Mouse (Mus musculus) intestine, embryonic 14.5 days (tissue): ENCODE measurements around the gene Safb. TPM values are rescaled to one million over a fixed set of nuclear protein-coding genes. Genes with fewer than 3 reads are reported as not detected.

Source experiments
- ATAC-seq: fragments of 200-750 bp; cut with Nextera tagmentation; replicated peaks from 2 replicates; pipeline ENCODE4 v1.8.0; 2017; ENCODE audit warnings: low read depth, moderate number of reproducible peaks, moderate TSS enrichment, moderate library complexity; ENCODE audit not compliant: low FRiP score, low TSS enrichment
- DNase-seq: peaks from one replicate; pipeline ENCODE4 v3.0.0-alpha.2; 2018; ENCODE audit warnings: low spot score
- H3K27ac ChIP-seq: fragments of 300-500 bp; sonication (generic); 2 replicates; pipeline ENCODE4 v1.5.1; 2014; ENCODE audit warnings: low read depth, mild to moderate bottlenecking, control low read depth
- H3K27me3 ChIP-seq: fragments of 300-500 bp; sonication (generic); replicated peaks from 2 replicates; pipeline ENCODE4 v1.6.1; 2014; ENCODE audit warnings: low read length, control low read depth; ENCODE audit not compliant: control insufficient read depth, insufficient read depth
- H3K36me3 ChIP-seq: fragments of 300-500 bp; sonication (generic); 2 replicates; pipeline ENCODE4 v1.6.1; 2014; ENCODE audit warnings: low read length, control low read depth; ENCODE audit not compliant: control insufficient read depth, insufficient read depth
- H3K4me1 ChIP-seq: fragments of 300-500 bp; sonication (generic); replicated peaks from 2 replicates; pipeline ENCODE4 v1.6.1; 2014; ENCODE audit warnings: low read length, control low read depth, mixed read lengths; ENCODE audit not compliant: control insufficient read depth, insufficient read depth
- H3K4me2 ChIP-seq: fragments of 300-500 bp; sonication (generic); 2 replicates; pipeline ENCODE4 v1.6.1; 2014; ENCODE audit warnings: low read length
- H3K4me3 ChIP-seq: fragments of 300-500 bp; sonication (generic); 2 replicates; pipeline ENCODE4 v1.5.1; 2014; ENCODE audit warnings: low read depth, low read length, control low read depth, mixed read lengths
- H3K9ac ChIP-seq: fragments of 300-500 bp; sonication (generic); 2 replicates; pipeline ENCODE4 v1.6.1; 2014; ENCODE audit warnings: mild to moderate bottlenecking, low read length
- H3K9me3 ChIP-seq: fragments of 300-500 bp; sonication (generic); 2 replicates; pipeline ENCODE4 v1.6.1; 2016; ENCODE audit warnings: low read length, control low read depth; ENCODE audit not compliant: control insufficient read depth
- WGBS: fragments of 180-500 bp; shearing (Covaris S2); extraction: QIAGEN DNeasy Blood & Tissue Kit; methylation state at CpG from one replicate; pipeline ENCODE4 v1.1.7; 2014; 5-methylcytosine and 5-hydroxymethylcytosine counted together
- polyA plus RNA-seq: library from polyadenylated mRNA; unstranded; fragments of >200 nt; fragmentation: Nextera tagmentation; extraction: Ambion mirVana; gene quantifications from 2 replicates; pipeline ENCODE4 v1.2.1, GENCODE M21; 2014

The Safb gene
- polyA plus RNA-seq, 1 experiment from 2014 or later = 73.3 TPM

- no peaks in the 10 kb centered on the region for H3K36me3 ChIP-seq
- H3K4me3 ChIP-seq = no peak overlapping the region
- H3K4me2 ChIP-seq = no peak overlapping the region
- ATAC-seq (no peak), DNase-seq (no peak)
- no peaks in the 10 kb centered on the region for H3K4me1 ChIP-seq
- H3K9me3 ChIP-seq = no peaks in the 10 kb centered on the region
- no peaks in the 10 kb centered on the region for H3K27me3 ChIP-seq
- WGBS = 91% methylated on average over 6 of the region's 6 CpGs
- no peak overlapping the region for H3K27ac ChIP-seq
- H3K9ac ChIP-seq = no peak overlapping the region
Measured at GRCm38 (mm10) chr17:56634023-56634422, 49.4 kb downstream of the Safb start.

GRCm38 (mm10) chr17:56643237-56643636 is 58.6 kb downstream of the Safb start:
- H3K4me1 ChIP-seq = no peaks in the 10 kb centered on the region
- no peaks in the 10 kb centered on the region for H3K36me3 ChIP-seq
- no peak for DNase-seq
- no peak overlapping the region for H3K4me3 ChIP-seq
- ATAC-seq = no peak
- H3K9me3 ChIP-seq = no peaks in the 10 kb centered on the region
- no peak overlapping the region for H3K27ac ChIP-seq
- no peaks in the 10 kb centered on the region for H3K27me3 ChIP-seq
- H3K4me2 ChIP-seq = no peak overlapping the region
- H3K9ac ChIP-seq = no peak overlapping the region
- 80% methylated on average over 4 of the region's 4 CpGs for WGBS

GRCm38 (mm10) chr17:56647546-56647945 is 62.9 kb downstream of the Safb start:
- Histone ChIP-seq H3K4me3 (no peak overlapping the region), H3K4me2 (no peak overlapping the region), H3K4me1 (no peaks in the 10 kb centered on the region), H3K27ac (no peak overlapping the region), H3K9ac (no peak overlapping the region), H3K27me3 (no peaks in the 10 kb centered on the region), H3K9me3 (no peaks in the 10 kb centered on the region), H3K36me3 (no peaks in the 10 kb centered on the region)
- no peak for ATAC-seq
- 61% methylated on average over 9 of the region's 13 CpGs for WGBS
- DNase-seq = no peak

GRCm38 (mm10) chr17:56651801-56652200 is 67.2 kb downstream of the Safb start:
- H3K4me1 ChIP-seq = no peaks in the 10 kb centered on the region
- no peaks in the 10 kb centered on the region for H3K36me3 ChIP-seq
- no peaks in the 10 kb centered on the region for H3K27me3 ChIP-seq
- H3K9ac ChIP-seq = no peak overlapping the region
- no peaks in the 10 kb centered on the region for H3K9me3 ChIP-seq
- H3K4me2 ChIP-seq = no peak overlapping the region
- 25% methylated on average over 10 of the region's 10 CpGs for WGBS
- no peak for ATAC-seq
- no peak overlapping the region for H3K27ac ChIP-seq
- no peak overlapping the region for H3K4me3 ChIP-seq
- DNase-seq = no peak

- WGBS = 64% methylated on average over 2 of the region's 2 CpGs
- H3K36me3 ChIP-seq = no peaks in the 10 kb centered on the region
- no peak for ATAC-seq
Measured at GRCm38 (mm10) chr17:56654771-56655170, 70.1 kb downstream of the Safb start.

DNA sequence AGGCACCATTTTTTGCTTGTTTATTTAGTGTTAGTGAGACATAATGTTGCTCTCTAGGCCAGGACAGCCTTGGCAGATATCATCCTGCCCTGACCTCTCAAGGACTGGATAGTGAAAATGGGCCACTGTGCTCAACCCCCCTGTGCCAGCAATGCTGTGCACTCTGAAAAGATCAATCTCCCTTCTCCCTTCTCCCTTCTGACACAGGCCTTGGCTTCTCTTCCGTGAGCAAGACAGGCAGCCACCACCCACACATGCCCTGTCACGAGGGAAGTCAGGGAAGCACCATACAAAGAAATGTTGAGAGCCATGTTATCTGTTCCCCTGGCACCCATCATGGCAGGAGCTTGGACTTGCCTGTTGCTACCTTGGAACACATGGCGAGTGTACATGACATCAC is 70.7 kb downstream of the Safb start:
- H3K27ac ChIP-seq = no peak overlapping the region
- no peaks in the 10 kb centered on the region for H3K4me1 ChIP-seq
- no peaks in the 10 kb centered on the region for H3K9me3 ChIP-seq
- ATAC-seq (no peak), DNase-seq (no peak)
- 85% methylated on average over 3 of the region's 3 CpGs for WGBS
- no peaks in the 10 kb centered on the region for H3K27me3 ChIP-seq
- H3K4me3 ChIP-seq = no peak overlapping the region
- H3K9ac ChIP-seq = no peak overlapping the region
- H3K36me3 ChIP-seq = no peaks in the 10 kb centered on the region
- H3K4me2 ChIP-seq = no peak overlapping the region

More at GRCm38 (mm10) chr17:56654771-56655170, 70.1 kb downstream of the Safb start:
- Histone ChIP-seq H3K4me3 (no peak overlapping the region), H3K9me3 (no peaks in the 10 kb centered on the region), H3K9ac (no peak overlapping the region), H3K27ac (no peak overlapping the region), H3K27me3 (no peaks in the 10 kb centered on the region), H3K4me2 (no peak overlapping the region), H3K4me1 (no peaks in the 10 kb centered on the region)
- no peak for DNase-seq

Other genes starting within 250 kb of the Safb start
- gene Ptprs, start 108.3 kb upstream of the Safb start, polyA plus RNA-seq = 94.4 and 99.6 TPM in 2 replicates
- not detected in 2 replicates for gene Znrf4, start 72.4 kb upstream of the Safb start, polyA plus RNA-seq
- gene Gm20219, start 30.4 kb upstream of the Safb start, polyA plus RNA-seq = 2.2 and 2.8 TPM in 2 replicates
- 57.1 and 59.9 TPM in 2 replicates for gene Safb2, start 240 bp upstream of the Safb start, polyA plus RNA-seq
- 273 and 284 TPM in 2 replicates for gene 2410015M20Rik, start 24.9 kb downstream of the Safb start, polyA plus RNA-seq
- gene Rpl36, start 28.6 kb downstream of the Safb start, polyA plus RNA-seq = 2,427 and 2,673 TPM in 2 replicates
- gene Lonp1, start 42.1 kb downstream of the Safb start, polyA plus RNA-seq = 64.5 and 71.2 TPM in 2 replicates
- 0.93 and 1.1 TPM in 2 replicates for gene Catsperd, start 43.3 kb downstream of the Safb start, polyA plus RNA-seq
- 89.6 and 96.7 TPM in 2 replicates for gene Ranbp3, start 88.5 kb downstream of the Safb start, polyA plus RNA-seq
- gene Ndufa11, start 132.9 kb downstream of the Safb start, polyA plus RNA-seq = 494 and 522 TPM in 2 replicates
- gene Vmac, start 133.2 kb downstream of the Safb start, polyA plus RNA-seq = 21.2 and 21.3 TPM in 2 replicates
- 13.5 and 15.6 TPM in 2 replicates for gene Nrtn, start 172.7 kb downstream of the Safb start, polyA plus RNA-seq
- 45.6 and 47.4 TPM in 2 replicates for gene Dus3l, start 179.9 kb downstream of the Safb start, polyA plus RNA-seq
- gene Prr22, start 185.4 kb downstream of the Safb start, polyA plus RNA-seq = 1.7 and 2.3 TPM in 2 replicates
- 4.5 and 4.9 TPM in 2 replicates for gene Rfx2, start 246.2 kb downstream of the Safb start, polyA plus RNA-seq